Mouse (Mus musculus) stomach, embryonic 15.5 days (tissue): Measurements from ENCODE around the gene Cdcp2. TPM values are rescaled to one million over a fixed set of nuclear protein-coding genes. Genes with fewer than 3 reads are reported as not detected.
"Not testable (repeated sequence)": the region's sequence is repeated elsewhere in the genome, so short reads cannot be mapped to it uniquely, and the experiment has no call there.

ENCODE experiments used
- ATAC-seq: fragments of 200-750 bp; cut with Nextera tagmentation; 2 replicates; pipeline ENCODE4 v1.8.0; 2017; ENCODE audit warnings: low read depth, moderate number of reproducible peaks, moderate TSS enrichment; ENCODE audit not compliant: insufficient read depth, low FRiP score
- H3K27ac ChIP-seq: fragments of 300-500 bp; sonication (generic); 2 replicates; pipeline ENCODE4 v1.5.1; 2015; ENCODE audit warnings: mild to moderate bottlenecking, inconsistent platforms
- H3K27me3 ChIP-seq: fragments of 300-500 bp; sonication (generic); replicated peaks from 2 replicates; pipeline ENCODE4 v1.6.1; 2015; ENCODE audit warnings: inconsistent platforms
- H3K36me3 ChIP-seq: fragments of 300-500 bp; sonication (generic); 2 replicates; pipeline ENCODE4 v1.6.1; 2015; ENCODE audit warnings: inconsistent platforms
- H3K4me1 ChIP-seq: fragments of 300-500 bp; sonication (generic); 2 replicates; pipeline ENCODE4 v1.6.1; 2015; ENCODE audit warnings: inconsistent platforms
- H3K4me2 ChIP-seq: fragments of 300-500 bp; sonication (generic); 2 replicates; pipeline ENCODE4 v1.6.1; 2015; ENCODE audit warnings: mild to moderate bottlenecking, inconsistent platforms
- H3K4me3 ChIP-seq: fragments of 300-500 bp; sonication (generic); replicated peaks from 2 replicates; pipeline ENCODE4 v1.5.1; 2015; ENCODE audit warnings: inconsistent platforms
- H3K9ac ChIP-seq: fragments of 300-500 bp; sonication (generic); 2 replicates; pipeline ENCODE4 v1.6.1; 2015; ENCODE audit warnings: inconsistent platforms
- H3K9me3 ChIP-seq: fragments of 300-500 bp; sonication (generic); 2 replicates; pipeline ENCODE4 v1.6.1; 2016; ENCODE audit warnings: inconsistent platforms
- WGBS: fragments of 180-500 bp; shearing (Covaris S2); methylation state at CpG from one replicate; pipeline ENCODE4 v1.1.7; 2015; 5-methylcytosine and 5-hydroxymethylcytosine counted together
- polyA plus RNA-seq: library from polyadenylated mRNA; unstranded; fragments of >200 nt; fragmentation: Nextera tagmentation; extraction: Ambion mirVana; gene quantifications from 2 replicates; pipeline ENCODE4 v1.2.1, GENCODE M21; 2015

Cdcp2 gene
- polyA plus RNA-seq, 1 experiment from 2014 or later = not detected

DNA sequence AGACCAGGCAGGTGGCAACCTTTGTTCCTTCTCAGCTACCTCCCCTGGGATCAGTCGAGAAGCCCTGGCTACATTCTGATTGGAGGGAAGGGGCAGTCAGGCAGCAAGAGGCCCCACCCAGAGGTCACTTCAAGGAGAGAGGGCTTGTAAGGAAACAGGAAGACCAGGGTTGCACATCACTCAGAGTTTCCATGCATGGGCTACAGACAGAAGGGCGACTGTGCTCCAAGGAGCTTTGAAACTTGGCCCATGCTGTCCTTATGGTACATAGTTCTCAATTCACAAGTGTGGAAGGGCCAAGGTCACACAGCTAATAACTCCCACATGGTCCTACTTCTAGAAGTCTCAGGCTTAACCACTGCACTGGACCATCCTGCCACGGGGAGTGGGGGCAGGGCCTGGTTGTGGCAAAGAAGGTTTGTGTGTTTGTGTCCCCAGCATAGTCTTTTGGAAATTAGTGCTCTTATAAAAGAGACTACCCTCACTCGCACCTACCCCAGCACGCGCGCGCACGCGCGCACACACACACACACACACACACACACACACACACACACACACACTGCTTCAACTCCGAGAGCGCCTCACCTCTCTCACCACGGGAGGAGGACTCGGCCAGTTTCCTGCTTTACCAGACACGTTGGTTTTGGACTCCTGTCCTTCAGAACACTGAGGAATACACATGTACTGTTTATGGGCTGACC is 2.1 kb upstream of the Cdcp2 start:
- no peaks in the 10 kb centered on the region for H3K27me3 ChIP-seq
- 73% methylated on average over 16 of the region's 16 CpGs for WGBS
- peaks cover 6% of the 10 kb centered on the region; the same call in 1 of the 2 replicates for H3K4me1 ChIP-seq
- no peak overlapping the region for H3K9ac ChIP-seq
- H3K27ac ChIP-seq = no peak overlapping the region
- no peak overlapping the region for H3K4me2 ChIP-seq
- no peaks in the 10 kb centered on the region for H3K9me3 ChIP-seq
- ATAC-seq = no peak
- H3K4me3 ChIP-seq = no peak overlapping the region
- H3K36me3 ChIP-seq = no peaks in the 10 kb centered on the region

DNA sequence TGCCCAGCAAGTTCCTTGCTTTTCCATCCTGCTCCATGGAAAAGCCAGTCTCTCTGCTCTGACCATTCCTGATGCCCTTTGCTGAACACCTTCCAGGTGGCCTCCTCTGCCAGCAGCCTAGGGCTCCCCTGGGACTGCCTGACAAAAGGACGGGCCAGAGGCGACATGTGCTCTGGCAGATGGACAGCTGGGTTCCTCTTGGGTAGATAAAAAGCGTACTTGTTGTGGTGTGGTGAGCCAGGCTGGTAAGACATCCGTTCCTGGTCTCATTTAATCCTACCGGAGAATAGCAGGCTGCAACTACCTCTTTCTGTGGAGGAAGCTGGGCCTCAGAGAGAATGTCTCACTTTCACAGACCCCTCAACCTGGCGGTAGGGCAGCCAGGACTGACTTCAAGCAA is 648 bp upstream of the Cdcp2 start:
- Histone ChIP-seq H3K4me2 (no peak overlapping the region), H3K27me3 (no peaks in the 10 kb centered on the region), H3K4me3 (no peak overlapping the region), H3K27ac (no peak overlapping the region), H3K9me3 (no peaks in the 10 kb centered on the region), H3K36me3 (no peaks in the 10 kb centered on the region), H3K4me1 (peaks cover 6% of the 10 kb centered on the region; the same call in 1 of the 2 replicates), H3K9ac (no peak overlapping the region)
- WGBS = 59% methylated on average over 6 of the region's 6 CpGs
- ATAC-seq = no peak

DNA sequence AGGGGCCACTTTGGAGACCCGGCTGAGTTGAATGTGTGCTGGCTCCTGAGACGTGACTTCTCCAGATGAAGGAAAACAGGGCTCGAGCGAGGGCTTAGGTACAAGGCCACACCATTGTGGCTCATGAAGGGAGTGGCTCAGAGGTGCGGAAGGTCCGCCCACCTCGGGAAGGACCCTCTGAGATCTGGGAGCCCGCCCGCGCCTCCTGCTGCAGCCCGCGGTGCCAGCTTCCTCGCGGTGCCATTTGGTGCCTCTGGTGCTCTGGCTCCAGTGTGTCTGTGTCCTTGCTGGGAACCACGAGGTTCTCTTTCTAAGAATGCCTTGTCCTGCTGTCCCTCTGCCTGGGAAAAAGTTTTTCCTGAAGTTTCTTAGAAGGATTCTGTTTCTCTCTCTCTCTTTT is 1.2 kb downstream of the Cdcp2 start:
- H3K27me3 ChIP-seq = no peaks in the 10 kb centered on the region
- no peak overlapping the region for H3K4me3 ChIP-seq
- peaks cover 6% of the 10 kb centered on the region; the same call in 1 of the 2 replicates for H3K4me1 ChIP-seq
- ATAC-seq = no peak
- H3K4me2 ChIP-seq = peak overlapping the region; percentile 23
- H3K9ac ChIP-seq = no peak overlapping the region
- no peak overlapping the region for H3K27ac ChIP-seq
- H3K9me3 ChIP-seq = no peaks in the 10 kb centered on the region
- no peaks in the 10 kb centered on the region for H3K36me3 ChIP-seq
- WGBS = 32% methylated on average over 15 of the region's 15 CpGs

DNA sequence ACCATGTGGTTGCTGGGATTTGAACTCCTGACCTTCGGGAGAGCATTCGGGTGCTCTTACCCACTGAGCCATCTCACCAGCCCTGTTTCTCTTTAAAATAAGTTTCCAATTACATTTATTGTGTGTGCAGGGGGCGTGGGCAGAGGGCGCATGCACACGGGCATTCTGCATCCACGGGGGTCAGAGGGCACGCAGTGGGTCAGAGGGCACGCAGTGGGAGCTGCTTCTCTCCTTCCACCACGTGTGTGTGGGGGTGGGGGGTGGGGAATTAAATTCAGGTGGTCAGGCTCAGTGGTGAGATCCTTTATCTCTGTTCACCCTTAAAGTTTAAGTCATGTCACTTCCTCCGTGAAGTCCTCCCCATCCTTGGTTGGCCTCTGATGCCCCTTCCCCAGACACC is 1.7 kb downstream of the Cdcp2 start:
- no peaks in the 10 kb centered on the region for H3K27me3 ChIP-seq
- 74% methylated on average over 10 of the region's 10 CpGs for WGBS
- H3K9me3 ChIP-seq = no peaks in the 10 kb centered on the region
- H3K9ac ChIP-seq = no peak overlapping the region
- peaks cover 6% of the 10 kb centered on the region; the same call in 1 of the 2 replicates for H3K4me1 ChIP-seq
- no peak for ATAC-seq
- no peaks in the 10 kb centered on the region for H3K36me3 ChIP-seq
- H3K4me3 ChIP-seq = no peak overlapping the region
- no peak overlapping the region for H3K27ac ChIP-seq
- no peak overlapping the region for H3K4me2 ChIP-seq

DNA sequence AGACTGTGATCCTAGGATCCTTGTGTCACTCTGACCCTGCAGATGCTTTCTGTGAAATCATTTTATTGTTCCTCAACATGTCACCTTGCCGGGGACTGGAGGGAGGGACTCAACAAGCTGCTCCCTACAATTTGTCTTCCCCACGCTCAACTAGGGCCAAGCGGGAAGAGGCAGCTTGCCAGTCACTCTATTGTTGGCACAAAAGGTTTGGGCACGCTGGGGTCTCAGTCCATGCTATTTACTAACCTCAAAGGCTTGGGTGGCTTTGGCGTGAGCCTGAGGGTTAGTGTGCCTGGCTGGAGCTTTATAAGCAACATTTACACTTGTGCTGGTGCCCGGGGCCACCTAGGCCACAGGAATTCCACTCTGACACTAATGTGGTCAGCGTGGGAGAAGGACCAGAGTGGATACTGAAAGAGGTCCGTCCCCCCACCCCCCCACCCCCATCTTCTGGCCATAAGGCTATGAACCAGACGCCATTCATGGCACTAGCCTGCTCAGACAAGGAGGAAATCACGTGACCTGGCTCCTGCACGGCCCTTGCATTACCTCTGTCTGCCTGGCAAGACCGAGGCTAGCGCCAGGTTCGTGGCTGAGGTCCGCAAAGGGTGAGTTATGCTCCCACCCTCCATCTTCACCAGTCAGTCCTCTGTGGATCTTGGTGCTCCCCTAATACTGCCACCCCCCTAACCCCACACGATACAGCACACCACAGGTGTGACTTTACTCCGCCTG is 2.3 kb downstream of the Cdcp2 start:
- H3K9me3 ChIP-seq = no peaks in the 10 kb centered on the region
- ATAC-seq = no peak
- H3K4me1 ChIP-seq = peaks cover 6% of the 10 kb centered on the region; the same call in 1 of the 2 replicates
- H3K4me2 ChIP-seq = no peak overlapping the region
- H3K36me3 ChIP-seq = no peaks in the 10 kb centered on the region
- 80% methylated on average over 17 of the region's 17 CpGs for WGBS
- no peak overlapping the region for H3K4me3 ChIP-seq
- H3K9ac ChIP-seq = no peak overlapping the region
- no peak overlapping the region for H3K27ac ChIP-seq
- H3K27me3 ChIP-seq = no peaks in the 10 kb centered on the region

DNA sequence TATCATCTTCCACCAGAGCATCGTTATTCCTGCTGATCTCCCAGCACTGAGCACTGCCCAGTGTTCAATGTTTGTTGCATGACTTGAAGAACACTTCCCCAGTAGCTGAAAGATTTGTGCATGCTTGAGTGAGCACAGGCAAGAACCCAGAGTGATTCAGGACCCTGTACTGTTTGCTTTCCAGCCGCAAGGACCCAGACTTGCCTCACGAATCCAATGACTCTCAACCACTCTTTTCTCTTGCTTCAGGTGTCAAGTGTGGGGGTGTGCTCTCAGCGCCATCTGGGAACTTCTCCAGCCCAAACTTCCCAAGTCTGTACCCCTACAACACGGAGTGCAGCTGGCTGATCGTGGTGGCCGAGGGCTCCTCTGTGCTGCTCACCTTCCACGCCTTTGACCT is 5.5 kb downstream of the Cdcp2 start:
- ATAC-seq = no peak
- Histone ChIP-seq H3K36me3 (no peaks in the 10 kb centered on the region), H3K9me3 (no peaks in the 10 kb centered on the region), H3K4me2 (no peak overlapping the region), H3K4me1 (peaks cover 5% of the 10 kb centered on the region; the same call in 1 of the 2 replicates), H3K4me3 (no peak overlapping the region), H3K27ac (no peak overlapping the region), H3K9ac (no peak overlapping the region), H3K27me3 (no peaks in the 10 kb centered on the region)
- 66% methylated on average over 8 of the region's 8 CpGs for WGBS

DNA sequence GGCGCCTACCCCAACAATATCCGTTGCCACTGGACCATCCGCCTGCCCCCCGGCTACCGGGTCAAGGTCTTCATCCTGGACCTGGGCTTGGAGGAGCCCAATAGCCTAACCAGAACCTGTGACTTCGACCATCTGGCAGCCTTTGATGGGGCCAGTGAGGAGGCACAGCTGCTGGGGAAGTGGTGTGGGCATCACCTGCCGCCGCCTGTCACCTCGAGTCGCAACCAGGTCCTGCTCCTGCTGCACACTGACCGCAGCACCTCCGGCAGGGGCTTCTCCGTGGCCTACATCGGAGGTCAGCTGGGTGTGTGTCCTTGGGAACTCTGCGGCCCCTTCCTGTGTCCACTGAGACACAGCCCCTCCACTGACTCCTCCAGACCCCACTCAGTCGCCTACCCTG is 10.1 kb downstream of the Cdcp2 start:
- no peak overlapping the region for H3K4me2 ChIP-seq
- no peaks in the 10 kb centered on the region for H3K36me3 ChIP-seq
- no peaks in the 10 kb centered on the region for H3K9me3 ChIP-seq
- 88% methylated on average over 16 of the region's 16 CpGs for WGBS
- H3K9ac ChIP-seq = no peak overlapping the region
- H3K4me1 ChIP-seq = no peaks in the 10 kb centered on the region
- no peak overlapping the region for H3K4me3 ChIP-seq
- no peaks in the 10 kb centered on the region for H3K27me3 ChIP-seq
- no peak overlapping the region for H3K27ac ChIP-seq
- no peak for ATAC-seq

DNA sequence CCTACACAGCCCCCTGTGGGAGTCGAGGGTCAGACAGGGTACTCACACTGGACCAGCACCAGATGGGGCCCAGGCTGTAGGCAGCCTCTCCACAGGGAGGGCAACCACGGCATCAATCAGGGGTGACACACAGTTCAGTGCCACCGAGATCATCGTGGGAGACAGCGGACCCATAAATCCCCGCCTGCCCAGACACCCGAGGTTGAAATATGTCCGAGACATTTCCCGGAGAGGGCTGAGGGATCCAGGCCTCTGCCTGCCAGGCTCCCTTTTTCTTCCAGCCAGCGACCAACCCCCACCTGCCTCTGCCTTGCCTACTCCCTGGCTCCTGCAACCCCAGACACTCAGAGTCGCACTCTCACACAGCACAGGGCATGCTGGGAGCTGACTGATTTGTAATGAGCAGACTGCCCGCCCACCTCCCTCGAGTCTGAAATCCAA is 11.6 kb downstream of the Cdcp2 start:
- Histone ChIP-seq H3K27me3 (no peaks in the 10 kb centered on the region), H3K36me3 (no peaks in the 10 kb centered on the region), H3K9ac (no peak overlapping the region), H3K4me2 (peak overlapping the region; percentile 6; the same call in 1 of the 2 replicates), H3K4me3 (no peak overlapping the region), H3K27ac (no peak overlapping the region), H3K4me1 (no peaks in the 10 kb centered on the region), H3K9me3 (no peaks in the 10 kb centered on the region)
- WGBS = 26% methylated on average over 13 of the region's 13 CpGs
- ATAC-seq = no peak

DNA sequence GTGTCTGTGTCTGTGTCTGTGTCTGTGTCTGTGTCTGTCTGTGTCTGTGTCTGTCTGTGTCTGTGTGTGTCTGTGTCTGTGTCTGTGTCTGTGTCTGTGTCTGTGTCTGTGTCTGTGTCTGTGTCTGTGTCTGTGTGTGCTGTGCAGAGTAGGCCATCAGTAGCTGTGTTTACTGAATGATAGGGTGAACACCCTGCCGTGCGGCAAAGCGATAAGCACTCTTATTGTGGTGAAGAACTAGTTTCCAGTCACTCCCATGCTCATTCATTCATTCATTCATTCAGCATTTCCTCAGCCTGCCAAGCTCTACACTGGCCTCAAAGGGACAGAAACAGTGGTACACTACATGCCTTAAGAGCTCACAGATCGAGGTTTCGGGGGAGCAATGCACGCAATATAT is 12.5 kb downstream of the Cdcp2 start:
- H3K4me2 ChIP-seq, H3K36me3 ChIP-seq, ATAC-seq, H3K9ac ChIP-seq, H3K27me3 ChIP-seq, H3K9me3 ChIP-seq, H3K27ac ChIP-seq, H3K4me3 ChIP-seq, H3K4me1 ChIP-seq: not testable (repeated sequence)
- 79% methylated on average over 6 of the region's 6 CpGs for WGBS

DNA sequence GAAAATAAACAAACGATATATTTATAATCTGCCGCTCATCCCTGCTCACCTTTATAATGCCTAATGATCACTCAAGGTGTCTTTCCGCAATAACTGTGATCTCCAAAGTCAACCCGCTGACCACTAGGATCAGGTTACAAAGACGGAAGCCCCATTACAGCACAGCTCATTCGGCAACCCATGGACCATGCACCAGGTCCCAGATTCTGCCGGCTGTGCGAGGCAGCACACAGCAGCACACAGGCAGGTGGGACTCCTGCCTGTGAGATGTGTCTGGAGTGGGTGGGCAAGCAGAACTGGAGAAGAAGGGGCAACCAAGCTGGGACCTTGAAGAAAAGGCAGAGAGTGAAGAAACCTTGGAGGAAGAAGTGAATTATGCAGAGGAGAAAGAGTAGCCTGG is 17.6 kb downstream of the Cdcp2 start:
- Histone ChIP-seq H3K9ac (no peak overlapping the region), H3K4me2 (no peak overlapping the region), H3K4me3 (no peak overlapping the region), H3K9me3 (no peaks in the 10 kb centered on the region), H3K27me3 (no peaks in the 10 kb centered on the region), H3K36me3 (no peaks in the 10 kb centered on the region), H3K4me1 (no peaks in the 10 kb centered on the region), H3K27ac (no peak overlapping the region)
- WGBS = 41% methylated on average over 8 of the region's 8 CpGs
- ATAC-seq = no peak

DNA sequence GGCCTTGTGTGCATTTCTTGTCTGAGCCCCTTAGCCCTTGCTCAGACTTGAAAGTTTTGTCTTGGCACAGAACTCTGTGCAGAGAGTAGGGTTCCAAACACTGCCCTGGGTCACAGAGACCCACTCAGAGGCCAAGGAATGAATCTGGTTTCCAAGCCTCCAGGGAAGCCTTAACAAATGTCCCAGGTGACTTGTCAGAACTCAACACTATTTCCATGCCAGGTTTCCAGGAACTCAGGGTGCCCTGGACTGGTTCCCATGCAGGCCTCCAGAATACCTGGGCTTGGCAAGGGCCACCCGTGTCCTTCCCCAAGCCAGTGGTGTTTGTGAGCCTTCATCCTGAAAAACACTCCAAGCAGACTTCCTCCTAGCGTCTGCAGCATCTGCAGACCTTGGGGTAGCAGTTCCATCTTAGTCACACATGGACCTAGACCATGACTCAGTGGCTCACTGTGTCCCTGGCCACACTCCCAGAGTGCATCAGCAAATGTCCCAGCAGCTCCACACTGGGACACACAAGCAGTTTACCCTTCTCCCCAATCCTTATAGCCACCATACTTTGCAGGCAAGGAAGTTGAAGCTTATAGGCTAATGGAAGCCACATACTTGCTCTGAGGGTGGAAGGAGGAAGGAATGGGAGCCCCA is 21.2 kb downstream of the Cdcp2 start:
- Histone ChIP-seq H3K27ac (0 out of 2 replicates have a peak overlapping the region, but pooled peaks have one; percentile 11), H3K4me2 (no peak overlapping the region), H3K4me3 (no peak overlapping the region), H3K9me3 (no peaks in the 10 kb centered on the region), H3K36me3 (no peaks in the 10 kb centered on the region), H3K9ac (no peak overlapping the region), H3K27me3 (no peaks in the 10 kb centered on the region), H3K4me1 (no peaks in the 10 kb centered on the region)
- 92% methylated on average over 2 of the region's 2 CpGs for WGBS
- no peak for ATAC-seq

DNA sequence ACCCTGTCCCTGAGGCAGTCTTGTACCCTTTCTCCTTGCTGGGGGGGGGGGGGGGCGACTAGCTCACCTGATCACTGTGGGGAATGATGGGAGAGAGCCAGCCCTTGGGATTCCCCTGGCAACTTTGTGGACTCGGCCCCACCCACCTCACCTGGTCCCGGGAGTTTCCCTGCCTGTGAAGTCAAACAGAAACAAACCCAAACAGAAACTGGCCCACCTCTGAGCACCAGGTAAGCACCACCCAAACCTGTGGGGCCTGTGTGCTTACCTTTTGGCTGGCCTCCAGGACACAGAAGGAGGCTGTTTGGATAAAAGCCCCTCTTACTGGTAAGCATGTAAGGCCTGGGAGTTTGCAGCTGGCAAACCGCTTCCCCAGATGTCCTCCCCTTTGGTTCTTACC is 22.4 kb downstream of the Cdcp2 start:
- H3K4me2 ChIP-seq = no peak overlapping the region
- peak; percentile 44; the same call in 1 of the 2 replicates for ATAC-seq
- H3K4me1 ChIP-seq = 0 out of 2 replicates have a peak, but pooled peaks cover 2% of the 10 kb centered on the region
- no peak overlapping the region for H3K4me3 ChIP-seq
- no peaks in the 10 kb centered on the region for H3K36me3 ChIP-seq
- no peaks in the 10 kb centered on the region for H3K9me3 ChIP-seq
- H3K27ac ChIP-seq = no peak overlapping the region
- 45% methylated on average over 4 of the region's 4 CpGs for WGBS
- H3K9ac ChIP-seq = no peak overlapping the region
- no peaks in the 10 kb centered on the region for H3K27me3 ChIP-seq
